Mouse (Mus musculus): Measurements from ENCODE around the gene Gcdh.

DNA sequence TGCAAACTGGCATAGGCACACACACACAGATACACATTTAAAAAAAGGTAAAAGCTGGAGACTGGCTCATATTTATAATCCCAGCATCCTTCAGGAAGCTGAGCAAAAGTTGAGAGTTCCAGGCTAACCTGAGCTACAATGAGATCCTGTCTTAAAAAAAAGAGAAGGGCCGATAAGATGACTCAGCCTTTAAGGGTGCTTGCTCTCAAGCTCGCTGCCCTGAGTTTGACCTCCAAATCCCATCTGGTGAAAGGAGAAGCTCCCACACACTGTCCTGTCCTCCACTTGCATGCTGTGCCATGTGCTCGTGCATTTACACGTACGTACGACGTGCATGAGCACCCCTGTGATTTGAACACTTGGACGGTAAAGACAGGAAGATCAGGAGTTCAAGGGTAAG lies 13.8 kb upstream of the Gcdh start:
- TF ChIP-seq CTCF (IDR thresholded peaks at IDR 0.05; ENCODE audit: low read depth): no peak
- TF ChIP-seq EP300 (optimal IDR thresholded peaks at IDR 0.05): no peak
